Mouse (Mus musculus) heart, adult 18-20 months (tissue): ENCODE results near the gene Klhl3. TPM values are rescaled to one million over a fixed set of nuclear protein-coding genes. Genes with fewer than 3 reads are reported as not detected.
A peak's percentile ranks its signal among the peaks of the same experiment; 100 is the strongest.

Experiments
- DNase-seq, 2 experiments: peaks; one replicate each; pipeline ENCODE4 v3.0.0; 2021 to 2022; ENCODE audit warnings: mixed read lengths in 1 of 2
- total RNA-seq, 2 experiments: library from RNA; stranded (reverse); gene quantifications; 2 replicates each; pipeline ENCODE4 v1.2.3; 2021

The Klhl3 gene
- total RNA-seq, 2 experiments from 2014 or later = 2.7 to 3.5 TPM

- DNase-seq = no peak
Measured at GRCm38 (mm10) chr13:58124989-58125388, 11.6 kb upstream of the Klhl3 start.

GRCm38 (mm10) chr13:58124278-58124677 lies 10.9 kb upstream of the Klhl3 start:
- DNase-seq = no peak

- DNase-seq = no peak
Measured at GRCm38 (mm10) chr13:58123381-58123780, 10.0 kb upstream of the Klhl3 start.

- no peak for DNase-seq
Measured at GRCm38 (mm10) chr13:58122786-58123297, 9.4 kb upstream of the Klhl3 start.

- peak; percentile 72 to 86 for DNase-seq
Measured at GRCm38 (mm10) chr13:58117318-58118017, 4.1 kb upstream of the Klhl3 start.

- no peak for DNase-seq
Measured at GRCm38 (mm10) chr13:58116801-58117200, 3.4 kb upstream of the Klhl3 start.

GRCm38 (mm10) chr13:58115227-58115626 lies 1.8 kb upstream of the Klhl3 start:
- DNase-seq = peak; percentile 59 to 82

GRCm38 (mm10) chr13:58112601-58113041 lies 771 bp downstream of the Klhl3 start:
- peak; percentile 33 to 48 for DNase-seq

- peak in 1 of 2 experiments; percentile 33 for DNase-seq
Measured at GRCm38 (mm10) chr13:58112191-58112590, 1.2 kb downstream of the Klhl3 start.

- no peak for DNase-seq
Measured at GRCm38 (mm10) chr13:58111306-58111705, 2.1 kb downstream of the Klhl3 start.

- no peak for DNase-seq
Measured at GRCm38 (mm10) chr13:58090643-58091042, 22.7 kb downstream of the Klhl3 start.

- no peak for DNase-seq
Measured at GRCm38 (mm10) chr13:58084396-58084795, 29.0 kb downstream of the Klhl3 start.

- DNase-seq = no peak
Measured at GRCm38 (mm10) chr13:58083521-58083920, 29.9 kb downstream of the Klhl3 start.

GRCm38 (mm10) chr13:58083048-58083447 lies 30.3 kb downstream of the Klhl3 start:
- DNase-seq = no peak

- DNase-seq = no peak
Measured at GRCm38 (mm10) chr13:58078361-58078760, 35.0 kb downstream of the Klhl3 start.

- DNase-seq = peak in 1 of 2 experiments; percentile 29
Measured at GRCm38 (mm10) chr13:58074881-58075280, 38.5 kb downstream of the Klhl3 start.

GRCm38 (mm10) chr13:58074466-58074865 lies 38.9 kb downstream of the Klhl3 start:
- DNase-seq = no peak

GRCm38 (mm10) chr13:58073254-58073882 lies 40.0 kb downstream of the Klhl3 start:
- DNase-seq = peak; percentile 31 to 74

- no peak for DNase-seq
Measured at GRCm38 (mm10) chr13:58071209-58071608, 42.2 kb downstream of the Klhl3 start.

GRCm38 (mm10) chr13:58070504-58070903 lies 42.9 kb downstream of the Klhl3 start:
- DNase-seq = no peak

- DNase-seq = peak; percentile 22 to 41
Measured at GRCm38 (mm10) chr13:58068421-58069209, 44.8 kb downstream of the Klhl3 start.

- DNase-seq = peak; percentile 79 to 91
Measured at GRCm38 (mm10) chr13:58067540-58068103, 45.8 kb downstream of the Klhl3 start.
